Mouse (Mus musculus) liver, embryonic 14.5 days (tissue): ENCODE data around the gene Iqcb1. TPM values are rescaled to one million over a fixed set of nuclear protein-coding genes. Genes with fewer than 3 reads are reported as not detected.
A peak's percentile ranks its signal among the peaks of the same experiment; 100 is the strongest.

ENCODE experiments used
- ATAC-seq: fragments of 200-750 bp; cut with Nextera tagmentation; 2 replicates; pipeline ENCODE4 v1.8.0; 2017; ENCODE audit warnings: moderate number of reproducible peaks, mild to moderate bottlenecking, moderate library complexity; ENCODE audit not compliant: insufficient read depth
- DNase-seq, 3 experiments: peaks; one replicate each; pipeline ENCODE4 v3.0.0-alpha.2; 2012 to 2013; ENCODE audit warnings: low read depth in 3 of 3, low spot score in 3 of 3
- H3K27ac ChIP-seq: fragments of 300-500 bp; sonication (generic); 2 replicates; pipeline ENCODE4 v1.5.1; 2014; ENCODE audit warnings: moderate library complexity, mild to moderate bottlenecking, control low read depth, inconsistent platforms
- H3K27me3 ChIP-seq: fragments of 300-500 bp; sonication (generic); 2 replicates; pipeline ENCODE4 v1.6.1; 2014; ENCODE audit warnings: mild to moderate bottlenecking, low read length, moderate library complexity; ENCODE audit not compliant: control insufficient read depth, insufficient read depth
- H3K36me3 ChIP-seq: fragments of 300-500 bp; sonication (generic); replicated peaks from 2 replicates; pipeline ENCODE4 v1.6.1; 2014; ENCODE audit warnings: low read depth; ENCODE audit not compliant: control insufficient read depth, insufficient read depth
- H3K4me1 ChIP-seq, 2 experiments: fragments of 200-500 bp in 1 of 2; fragments of 300-500 bp in 1 of 2; sonication (generic) in 1 of 2; replicated peaks; 2 replicates each; pipeline ENCODE4 v1.6.1; 2012 to 2014; ENCODE audit warnings: antibody characterized with exemption in 1 of 2, inconsistent platforms in 1 of 2, low read length in 1 of 2; ENCODE audit not compliant: control insufficient read depth in 2 of 2, insufficient read depth in 2 of 2
- H3K4me2 ChIP-seq: fragments of 300-500 bp; sonication (generic); 2 replicates; pipeline ENCODE4 v1.6.1; 2014; ENCODE audit warnings: low read depth, mild to moderate bottlenecking, control low read depth, moderate library complexity
- H3K4me3 ChIP-seq, 2 experiments: fragments of 200-500 bp in 1 of 2; fragments of 300-500 bp in 1 of 2; sonication (generic) in 1 of 2; 2 replicates each; pipeline ENCODE4 v1.5.1; 2012 to 2014; ENCODE audit warnings: low read depth in 2 of 2, low read length in 2 of 2, mild to moderate bottlenecking in 2 of 2, control low read depth in 1 of 2, inconsistent platforms in 1 of 2, moderate library complexity in 1 of 2; ENCODE audit not compliant: insufficient read depth in 1 of 2
- H3K9ac ChIP-seq: fragments of 300-500 bp; sonication (generic); replicated peaks from 2 replicates; pipeline ENCODE4 v1.6.1; 2014; ENCODE audit warnings: mild to moderate bottlenecking, control low read depth, moderate library complexity
- H3K9me3 ChIP-seq: fragments of 300-500 bp; sonication (generic); 2 replicates; pipeline ENCODE4 v1.6.1; 2016; ENCODE audit warnings: low read length, mixed read lengths; ENCODE audit not compliant: control insufficient read depth
- CTCF ChIP-seq: IDR thresholded peaks from 2 replicates; pipeline ENCODE4 v1.5.1; 2016; ENCODE audit warnings: antibody characterized with exemption, low read depth, control low read depth
- EP300 ChIP-seq: IDR thresholded peaks from 2 replicates; pipeline ENCODE4 v1.6.1; 2016; ENCODE audit warnings: antibody characterized with exemption, low read depth
- WGBS: fragments of 180-500 bp; shearing (Covaris S2); extraction: QIAGEN DNeasy Blood & Tissue Kit; methylation state at CpG from one replicate; pipeline ENCODE4 v1.1.7; 2014; ENCODE audit not compliant: insufficient replicate concordance; 5-methylcytosine and 5-hydroxymethylcytosine counted together
- polyA plus RNA-seq, 2 experiments: library from polyadenylated mRNA; depleted of rRNA in 1 of 2; stranded (reverse) in 1 of 2; unstranded in 1 of 2; fragments of >200 nt; fragmentation: Nextera tagmentation in 1 of 2; extraction: Ambion mirVana in 1 of 2; gene quantifications; 2 replicates each; pipeline versions ENCODE4 v1.2.1 to v1.2.3; 2012 to 2014

The Iqcb1 gene
- polyA plus RNA-seq (2012; rRNA removed) (1.7 and 3.1 TPM in 2 replicates), polyA plus RNA-seq (2014; fragmentation: Nextera tagmentation; extraction: Ambion mirVana) (6.8 and 8.7 TPM in 2 replicates)

- H3K4me1 ChIP-seq = peaks cover 7 to 10% of the 10 kb centered on the region in 2 experiments
These were observed at the start of gene Iqcb1 for GRCm38 (mm10) chr16:36828054-36828786. TSS of gene Iqcb1 (plus strand) at chr16:36828385.

GRCm38 (mm10) chr16:36784146-36784545 lies 44.0 kb upstream of the Iqcb1 start:
- DNase-seq (no peak), ATAC-seq (no peak)
- no peaks in the 10 kb centered on the region for H3K9me3 ChIP-seq
- no peak overlapping the region for H3K4me2 ChIP-seq
- H3K9ac ChIP-seq = no peak overlapping the region
- no peaks in the 10 kb centered on the region for H3K27me3 ChIP-seq
- 88% methylated on average over 2 of the region's 2 CpGs for WGBS
- no peak overlapping the region for H3K4me3 ChIP-seq
- no peaks in the 10 kb centered on the region for H3K4me1 ChIP-seq
- no peak overlapping the region for H3K27ac ChIP-seq
- TF ChIP-seq EP300 (no peak), CTCF (no peak)
- no peaks in the 10 kb centered on the region for H3K36me3 ChIP-seq

More at GRCm38 (mm10) chr16:36828054-36828786, at the start of gene Iqcb1:
- peak within 1 kb of the TSS; percentile 76 to 82 for H3K4me3 ChIP-seq
- no peaks in the 10 kb centered on the region; the same call in 1 of the 2 replicates for H3K27me3 ChIP-seq
- peak within 1 kb of the TSS; percentile 85 for H3K9ac ChIP-seq
- under 1% methylated on average over 64 of the region's 64 CpGs for WGBS
- peak within 1 kb of the TSS; percentile 95 for H3K4me2 ChIP-seq
- H3K36me3 ChIP-seq = no peaks in the 10 kb centered on the region
- no peak for TF ChIP-seq CTCF
- H3K27ac ChIP-seq = no peak within 1 kb of the TSS
- DNase-seq (peak; percentile 73 to 74 (median 73)), ATAC-seq (peak; percentile 100)
- no peaks in the 10 kb centered on the region for H3K9me3 ChIP-seq

- TF ChIP-seq EP300 (no peak), CTCF (no peak)
- no peak for ATAC-seq
- H3K4me2 ChIP-seq = no peak within 1 kb of the TSS
These were observed 43.4 kb upstream of the Iqcb1 start, which contains the start of gene Slc15a2 for GRCm38 (mm10) chr16:36784594-36785313. TSS of gene Slc15a2 (minus strand) at chr16:36784962.

GRCm38 (mm10) chr16:36786466-36786865 lies 41.7 kb upstream of the Iqcb1 start:
- H3K27me3 ChIP-seq = no peaks in the 10 kb centered on the region
- WGBS = 64% methylated on average over 7 of the region's 7 CpGs
- H3K9me3 ChIP-seq = no peaks in the 10 kb centered on the region
- no peaks in the 10 kb centered on the region for H3K36me3 ChIP-seq
- ATAC-seq (no peak), DNase-seq (no peak)
- H3K4me2 ChIP-seq = no peak overlapping the region
- TF ChIP-seq CTCF (no peak), EP300 (no peak)
- no peak overlapping the region for H3K4me3 ChIP-seq
- no peak overlapping the region for H3K9ac ChIP-seq
- no peak overlapping the region for H3K27ac ChIP-seq
- H3K4me1 ChIP-seq = no peaks in the 10 kb centered on the region

More at GRCm38 (mm10) chr16:36784594-36785313, 43.4 kb upstream of the Iqcb1 start, which contains the start of gene Slc15a2:
- no peaks in the 10 kb centered on the region for H3K9me3 ChIP-seq
- no peaks in the 10 kb centered on the region for H3K4me1 ChIP-seq
- no peak for DNase-seq
- H3K27ac ChIP-seq = no peak within 1 kb of the TSS
- no peaks in the 10 kb centered on the region for H3K27me3 ChIP-seq
- H3K4me3 ChIP-seq = no peak within 1 kb of the TSS
- no peaks in the 10 kb centered on the region for H3K36me3 ChIP-seq
- H3K9ac ChIP-seq = no peak within 1 kb of the TSS
- 51% methylated on average over 10 of the region's 10 CpGs for WGBS

GRCm38 (mm10) chr16:36790166-36790565 lies 38.0 kb upstream of the Iqcb1 start:
- TF ChIP-seq EP300 (no peak), CTCF (no peak)
- no peak overlapping the region for H3K27ac ChIP-seq
- no peak overlapping the region for H3K4me3 ChIP-seq
- no peaks in the 10 kb centered on the region for H3K36me3 ChIP-seq
- H3K4me2 ChIP-seq = no peak overlapping the region
- no peak overlapping the region for H3K9ac ChIP-seq
- 77% methylated on average over 4 of the region's 4 CpGs for WGBS
- H3K4me1 ChIP-seq = no peaks in the 10 kb centered on the region
- no peaks in the 10 kb centered on the region for H3K27me3 ChIP-seq
- no peaks in the 10 kb centered on the region for H3K9me3 ChIP-seq
- ATAC-seq (no peak), DNase-seq (no peak)
